Mouse (Mus musculus) liver, embryonic 12.5 days (tissue): ENCODE data around the gene Gm12169. TPM values are rescaled to one million over a fixed set of nuclear protein-coding genes. Genes with fewer than 3 reads are reported as not detected.
"Not testable (repeated sequence)": the region's sequence is repeated elsewhere in the genome, so short reads cannot be mapped to it uniquely, and the experiment has no call there.

Experiments used
- ATAC-seq: fragments of 200-750 bp; cut with Nextera tagmentation; 2 replicates; pipeline ENCODE4 v1.8.0; 2017; ENCODE audit warnings: moderate number of reproducible peaks, mild to moderate bottlenecking, moderate library complexity
- H3K27ac ChIP-seq: fragments of 300-500 bp; sonication (generic); 2 replicates; pipeline ENCODE4 v1.5.1; 2016; ENCODE audit warnings: mild to moderate bottlenecking
- H3K27me3 ChIP-seq: fragments of 300-500 bp; sonication (generic); replicated peaks from 2 replicates; pipeline ENCODE4 v1.6.1; 2016; ENCODE audit warnings: mild to moderate bottlenecking, moderate library complexity
- H3K36me3 ChIP-seq: fragments of 300-500 bp; sonication (generic); 2 replicates; pipeline ENCODE4 v1.6.1; 2016; ENCODE audit warnings: mild to moderate bottlenecking, moderate library complexity
- H3K4me1 ChIP-seq: fragments of 300-500 bp; sonication (generic); 2 replicates; pipeline ENCODE4 v1.6.1; 2016
- H3K4me2 ChIP-seq: fragments of 300-500 bp; sonication (generic); 2 replicates; pipeline ENCODE4 v1.6.1; 2016; ENCODE audit warnings: mild to moderate bottlenecking, moderate library complexity
- H3K4me3 ChIP-seq: fragments of 300-500 bp; sonication (generic); 2 replicates; pipeline ENCODE4 v1.5.1; 2016; ENCODE audit warnings: mild to moderate bottlenecking, moderate library complexity
- H3K9ac ChIP-seq: fragments of 300-500 bp; sonication (generic); 2 replicates; pipeline ENCODE4 v1.6.1; 2016; ENCODE audit warnings: mild to moderate bottlenecking, moderate library complexity
- H3K9me3 ChIP-seq: fragments of 300-500 bp; sonication (generic); replicated peaks from 2 replicates; pipeline ENCODE4 v1.6.1; 2016; ENCODE audit warnings: mild to moderate bottlenecking, moderate library complexity
- WGBS: fragments of 180-500 bp; shearing (Covaris S2); methylation state at CpG from one replicate; pipeline ENCODE4 v1.1.7; 2016; ENCODE audit not compliant: insufficient replicate concordance; 5-methylcytosine and 5-hydroxymethylcytosine counted together
- polyA plus RNA-seq: library from polyadenylated mRNA; unstranded; fragments of >200 nt; fragmentation: Nextera tagmentation; extraction: Ambion mirVana; gene quantifications from 2 replicates; pipeline ENCODE4 v1.2.1, GENCODE M21; 2016

The Gm12169 gene
- not detected in 2 replicates for polyA plus RNA-seq

DNA sequence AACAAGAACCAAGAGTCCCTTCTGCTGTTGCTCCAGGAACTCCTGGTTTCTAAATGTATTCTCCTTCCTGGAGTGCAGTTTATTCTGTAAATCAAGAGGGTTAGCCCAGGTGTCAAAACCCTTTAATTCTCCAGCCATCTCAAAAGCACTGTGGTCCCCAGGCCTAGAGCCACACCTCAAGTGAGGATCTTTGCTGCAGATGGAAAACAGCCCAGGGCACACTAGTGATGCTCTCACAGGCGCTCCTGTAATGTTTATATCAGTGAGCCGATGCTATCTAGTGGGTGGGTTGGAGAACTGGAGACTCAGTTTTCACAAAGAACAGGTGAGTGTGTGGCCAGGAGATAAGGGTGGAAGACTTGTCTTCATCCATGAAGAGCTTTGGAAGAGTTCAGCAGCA lies at the start of gene Gm12169:
Gm12169 (plus strand) TSS at position 301 of the 400 bp plus-strand sequence.
- 74% methylated on average over 2 of the region's 2 CpGs for WGBS
- ATAC-seq: no peak
- Histone ChIP-seq H3K9me3 (no peaks in the 10 kb centered on the region), H3K4me2 (no peak within 1 kb of the TSS), H3K4me3 (no peak within 1 kb of the TSS), H3K27ac (no peak within 1 kb of the TSS), H3K27me3 (no peaks in the 10 kb centered on the region), H3K4me1 (no peaks in the 10 kb centered on the region), H3K9ac (no peak within 1 kb of the TSS), H3K36me3 (no peaks in the 10 kb centered on the region)

DNA sequence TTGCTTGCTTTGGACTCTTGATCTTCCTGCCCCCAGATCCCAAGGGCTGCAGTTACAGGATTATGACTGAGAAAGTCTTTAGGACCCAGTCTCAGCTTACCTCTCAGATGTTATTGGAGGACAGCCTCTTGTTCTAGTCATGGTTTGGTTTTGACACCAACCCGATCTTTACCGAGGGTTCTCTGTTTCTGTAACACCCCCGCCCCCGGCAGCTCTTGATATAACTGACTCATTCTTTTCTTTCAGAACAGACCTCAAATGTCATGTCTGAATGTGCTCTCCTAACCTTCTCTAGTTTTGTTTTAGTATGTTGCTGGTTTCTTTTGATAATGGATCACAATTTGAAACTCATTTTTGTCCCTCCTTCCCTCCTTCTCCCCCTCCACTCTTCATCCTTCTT lies 49.8 kb upstream of the Gm12169 start:
- H3K4me3 ChIP-seq: no peak overlapping the region
- WGBS: 69% methylated on average over 4 of the region's 4 CpGs
- H3K36me3 ChIP-seq: no peaks in the 10 kb centered on the region
- no peaks in the 10 kb centered on the region for H3K4me1 ChIP-seq
- ATAC-seq: no peak
- no peak overlapping the region for H3K4me2 ChIP-seq
- H3K27ac ChIP-seq: no peak overlapping the region
- no peaks in the 10 kb centered on the region for H3K27me3 ChIP-seq
- no peak overlapping the region for H3K9ac ChIP-seq
- H3K9me3 ChIP-seq: no peaks in the 10 kb centered on the region

DNA sequence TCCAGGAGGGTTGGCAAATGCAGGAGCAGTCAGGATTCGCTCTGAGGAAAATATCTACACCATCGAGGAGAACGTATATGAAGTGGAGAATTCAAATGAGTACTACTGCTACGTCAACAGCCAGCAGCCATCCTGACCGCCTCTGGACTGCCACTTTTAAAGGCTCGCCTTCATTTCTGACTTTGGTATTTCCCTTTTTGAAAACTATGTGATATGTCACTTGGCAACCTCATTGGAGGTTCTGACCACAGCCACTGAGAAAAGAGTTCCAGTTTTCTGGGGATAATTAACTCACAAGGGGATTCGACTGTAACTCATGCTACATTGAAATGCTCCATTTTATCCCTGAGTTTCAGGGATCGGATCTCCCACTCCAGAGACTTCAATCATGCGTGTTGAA lies 44.7 kb upstream of the Gm12169 start:
- no peak overlapping the region for H3K4me2 ChIP-seq
- H3K9ac ChIP-seq: no peak overlapping the region
- H3K9me3 ChIP-seq: no peaks in the 10 kb centered on the region
- ATAC-seq: no peak
- H3K4me1 ChIP-seq: no peaks in the 10 kb centered on the region
- H3K4me3 ChIP-seq: no peak overlapping the region
- H3K27me3 ChIP-seq: no peaks in the 10 kb centered on the region
- WGBS: 64% methylated on average over 9 of the region's 9 CpGs
- H3K27ac ChIP-seq: no peak overlapping the region
- no peaks in the 10 kb centered on the region for H3K36me3 ChIP-seq

DNA sequence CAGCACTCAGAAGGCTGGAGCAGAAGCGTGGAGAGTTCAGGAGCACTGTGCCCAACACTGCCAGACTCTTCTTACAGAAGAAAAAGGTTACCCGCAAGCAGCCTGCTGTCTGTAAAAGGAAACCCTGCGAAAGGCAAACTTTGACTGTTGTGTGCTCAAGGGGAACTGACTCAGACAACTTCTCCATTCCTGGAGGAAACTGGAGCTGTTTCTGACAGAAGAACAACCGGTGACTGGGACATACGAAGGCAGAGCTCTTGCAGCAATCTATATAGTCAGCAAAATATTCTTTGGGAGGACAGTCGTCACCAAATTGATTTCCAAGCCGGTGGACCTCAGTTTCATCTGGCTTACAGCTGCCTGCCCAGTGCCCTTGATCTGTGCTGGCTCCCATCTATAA lies 43.5 kb upstream of the Gm12169 start:
- Histone ChIP-seq H3K4me1 (no peaks in the 10 kb centered on the region), H3K27ac (no peak overlapping the region), H3K9me3 (no peaks in the 10 kb centered on the region), H3K9ac (no peak overlapping the region), H3K36me3 (no peaks in the 10 kb centered on the region), H3K27me3 (no peaks in the 10 kb centered on the region), H3K4me2 (no peak overlapping the region), H3K4me3 (no peak overlapping the region)
- WGBS: 26% methylated on average over 7 of the region's 7 CpGs
- no peak for ATAC-seq

DNA sequence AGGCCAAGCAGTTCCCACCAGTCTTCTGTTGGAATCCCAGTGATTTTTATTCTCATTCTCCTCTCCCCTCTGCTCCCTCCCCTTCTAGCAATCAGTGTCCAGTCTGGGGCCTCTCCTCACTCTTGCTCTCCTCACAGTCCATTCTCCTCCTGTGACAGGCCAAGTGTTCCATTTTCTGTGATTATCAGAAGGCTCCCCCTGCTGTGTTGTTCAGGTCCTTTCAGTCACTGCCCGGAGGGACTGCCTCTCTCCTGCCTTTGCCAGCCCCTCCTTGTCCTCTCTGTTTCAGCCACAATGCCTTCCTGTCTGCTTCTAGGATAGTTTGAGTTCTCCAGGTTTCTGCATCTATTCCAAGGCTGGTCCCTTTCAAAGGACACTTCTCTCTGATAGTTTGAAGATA lies 35.8 kb upstream of the Gm12169 start:
- no peak overlapping the region for H3K27ac ChIP-seq
- H3K4me3 ChIP-seq: no peak overlapping the region
- H3K4me2 ChIP-seq: no peak overlapping the region
- H3K4me1 ChIP-seq: no peaks in the 10 kb centered on the region
- H3K9ac ChIP-seq: no peak overlapping the region
- H3K9me3 ChIP-seq: no peaks in the 10 kb centered on the region
- no peaks in the 10 kb centered on the region for H3K27me3 ChIP-seq
- no peak for ATAC-seq
- WGBS: 40% methylated on average over 1 of the region's 1 CpGs
- no peaks in the 10 kb centered on the region for H3K36me3 ChIP-seq

DNA sequence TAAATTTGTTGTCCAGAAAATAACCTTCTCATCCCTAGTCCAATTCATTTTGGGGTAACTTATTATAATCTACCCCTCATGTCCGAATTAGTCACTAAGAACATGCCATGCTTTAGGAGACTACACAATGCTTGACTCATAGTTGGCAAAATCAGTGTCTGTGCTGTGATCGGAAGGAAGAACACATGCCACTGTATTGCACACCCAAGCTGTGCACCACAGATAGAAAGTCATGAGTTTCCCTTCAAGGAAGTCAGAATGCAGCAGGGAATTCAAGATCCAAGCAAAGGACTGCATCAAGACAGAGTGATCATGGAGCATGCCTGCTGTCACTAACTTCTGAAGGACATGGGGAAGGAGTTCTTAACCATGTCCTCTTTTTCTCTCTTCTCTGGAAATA lies 35.4 kb upstream of the Gm12169 start:
- Histone ChIP-seq H3K9me3 (no peaks in the 10 kb centered on the region), H3K4me3 (no peak overlapping the region), H3K27ac (no peak overlapping the region), H3K36me3 (no peaks in the 10 kb centered on the region), H3K27me3 (no peaks in the 10 kb centered on the region), H3K4me1 (no peaks in the 10 kb centered on the region), H3K4me2 (no peak overlapping the region), H3K9ac (no peak overlapping the region)
- WGBS: 53% methylated on average over 2 of the region's 2 CpGs
- ATAC-seq: no peak

DNA sequence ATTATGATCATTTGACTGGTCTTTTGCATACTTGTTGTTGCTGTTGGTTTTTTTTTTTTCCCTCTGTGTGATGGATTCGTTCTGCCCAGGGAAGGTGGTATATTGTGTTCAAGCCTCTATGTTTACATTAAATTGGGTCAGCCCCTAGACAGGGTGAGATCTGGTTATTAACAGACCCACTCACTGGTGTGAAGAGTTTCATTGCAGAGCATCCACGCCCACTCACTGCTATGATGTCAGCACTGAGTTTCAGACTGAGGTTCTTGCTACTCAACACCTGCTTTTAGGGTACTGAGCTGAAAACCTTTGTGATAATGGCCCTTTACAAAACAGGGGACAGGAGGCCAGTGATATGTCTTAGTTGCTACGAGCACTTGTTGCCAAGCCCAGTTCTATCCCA lies 16.9 kb upstream of the Gm12169 start:
- no peak overlapping the region for H3K4me3 ChIP-seq
- H3K4me1 ChIP-seq: no peaks in the 10 kb centered on the region
- H3K4me2 ChIP-seq: no peak overlapping the region
- ATAC-seq: no peak
- H3K9ac ChIP-seq: no peak overlapping the region
- no peaks in the 10 kb centered on the region for H3K9me3 ChIP-seq
- H3K27me3 ChIP-seq: no peaks in the 10 kb centered on the region
- no peak overlapping the region for H3K27ac ChIP-seq
- H3K36me3 ChIP-seq: no peaks in the 10 kb centered on the region
- 55% methylated on average over 3 of the region's 3 CpGs for WGBS

DNA sequence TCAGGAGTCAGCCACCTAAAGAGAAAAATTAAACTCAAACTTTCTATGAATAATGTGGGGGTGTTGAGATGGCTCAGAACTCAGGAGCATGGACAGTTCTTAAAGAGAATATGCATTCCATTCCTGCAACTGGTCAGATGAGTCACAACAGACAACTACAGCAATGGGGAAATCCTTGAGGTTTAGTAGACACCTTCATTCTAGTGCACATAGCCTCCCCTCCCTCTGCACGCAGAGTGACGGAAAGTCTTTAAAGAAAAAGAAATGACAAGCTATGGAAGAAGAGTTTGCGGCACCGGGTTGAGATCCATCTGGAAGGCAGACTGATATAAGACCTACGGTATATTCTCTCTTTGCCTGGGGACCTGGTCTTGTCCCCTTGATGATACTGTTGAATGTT lies 14.1 kb upstream of the Gm12169 start:
- Histone ChIP-seq H3K4me2 (no peak overlapping the region), H3K9me3 (no peaks in the 10 kb centered on the region), H3K9ac (no peak overlapping the region), H3K27ac (no peak overlapping the region), H3K36me3 (no peaks in the 10 kb centered on the region), H3K4me3 (no peak overlapping the region), H3K27me3 (no peaks in the 10 kb centered on the region), H3K4me1 (no peaks in the 10 kb centered on the region)
- WGBS: 74% methylated on average over 5 of the region's 5 CpGs
- no peak for ATAC-seq

DNA sequence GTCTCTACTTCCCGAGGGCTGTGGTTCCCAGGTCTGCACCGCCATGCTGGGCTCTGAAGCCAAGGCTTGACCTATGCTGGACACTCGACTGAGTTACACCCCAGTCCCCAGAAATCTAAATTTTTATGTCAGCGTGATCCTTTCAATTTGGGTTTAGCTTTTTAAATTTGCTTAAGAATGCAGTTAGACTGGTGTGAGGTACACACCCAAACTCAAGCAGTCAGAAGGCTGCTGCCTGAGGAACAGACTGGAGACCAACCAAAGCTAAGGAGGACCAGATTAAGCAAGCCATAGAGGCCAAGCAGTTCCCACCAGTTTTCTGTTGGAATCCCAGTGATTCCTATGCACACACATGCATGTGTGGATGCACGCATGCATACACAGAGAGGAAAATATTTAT lies 2.7 kb upstream of the Gm12169 start:
- H3K9ac ChIP-seq, H3K4me2 ChIP-seq, H3K27me3 ChIP-seq, H3K36me3 ChIP-seq, H3K4me1 ChIP-seq, H3K9me3 ChIP-seq, H3K27ac ChIP-seq, ATAC-seq, H3K4me3 ChIP-seq: not testable (repeated sequence)
- WGBS: 66% methylated on average over 5 of the region's 5 CpGs

DNA sequence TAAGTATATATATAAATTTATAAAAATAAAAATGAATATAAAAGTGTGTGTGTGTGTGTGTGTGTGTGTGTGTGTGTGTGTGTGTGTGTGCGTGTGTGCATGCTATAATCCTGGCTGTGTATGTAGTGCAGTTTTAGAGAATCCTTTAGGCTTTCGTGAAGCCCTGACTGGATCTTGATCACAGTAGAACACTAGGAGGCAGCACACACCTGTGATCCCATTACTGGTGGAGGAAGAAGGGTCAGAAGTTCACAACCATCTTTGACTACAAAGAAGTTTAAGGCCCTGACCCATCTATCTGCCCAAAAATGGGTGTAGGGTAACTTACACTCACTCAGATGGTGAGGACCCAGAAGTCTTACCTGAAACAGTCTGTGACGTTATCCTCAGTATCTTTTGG lies 1.3 kb upstream of the Gm12169 start:
- Histone ChIP-seq H3K27ac (no peak overlapping the region), H3K9me3 (no peaks in the 10 kb centered on the region), H3K4me3 (no peak overlapping the region), H3K4me2 (no peak overlapping the region), H3K36me3 (no peaks in the 10 kb centered on the region), H3K9ac (no peak overlapping the region), H3K27me3 (no peaks in the 10 kb centered on the region), H3K4me1 (no peaks in the 10 kb centered on the region)
- 64% methylated on average over 3 of the region's 3 CpGs for WGBS
- ATAC-seq: no peak

DNA sequence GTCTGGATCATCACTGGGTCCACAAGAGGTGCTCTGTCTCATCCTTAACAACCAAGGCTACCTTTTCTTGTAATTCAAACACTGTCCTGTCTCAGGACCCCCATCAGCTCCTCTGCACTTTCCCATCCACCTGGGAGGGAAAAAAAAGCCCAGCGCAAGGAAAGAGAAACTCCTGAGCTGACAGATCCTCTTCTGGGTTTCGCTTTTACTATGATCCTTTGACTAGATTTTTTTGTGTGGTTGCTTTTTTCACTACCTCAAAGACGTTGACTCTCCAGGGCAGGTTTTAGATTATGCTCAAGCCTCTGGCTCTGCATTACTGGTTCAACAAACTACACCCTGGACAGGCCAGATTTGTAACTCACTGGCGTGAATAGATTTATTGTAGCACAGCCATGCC lies 6.1 kb downstream of the Gm12169 start:
- H3K4me3 ChIP-seq: no peak overlapping the region
- no peak for ATAC-seq
- 65% methylated on average over 4 of the region's 4 CpGs for WGBS
- H3K4me1 ChIP-seq: no peaks in the 10 kb centered on the region
- no peaks in the 10 kb centered on the region for H3K36me3 ChIP-seq
- H3K9ac ChIP-seq: no peak overlapping the region
- no peak overlapping the region for H3K27ac ChIP-seq
- no peak overlapping the region for H3K4me2 ChIP-seq
- no peaks in the 10 kb centered on the region for H3K27me3 ChIP-seq
- H3K9me3 ChIP-seq: no peaks in the 10 kb centered on the region

DNA sequence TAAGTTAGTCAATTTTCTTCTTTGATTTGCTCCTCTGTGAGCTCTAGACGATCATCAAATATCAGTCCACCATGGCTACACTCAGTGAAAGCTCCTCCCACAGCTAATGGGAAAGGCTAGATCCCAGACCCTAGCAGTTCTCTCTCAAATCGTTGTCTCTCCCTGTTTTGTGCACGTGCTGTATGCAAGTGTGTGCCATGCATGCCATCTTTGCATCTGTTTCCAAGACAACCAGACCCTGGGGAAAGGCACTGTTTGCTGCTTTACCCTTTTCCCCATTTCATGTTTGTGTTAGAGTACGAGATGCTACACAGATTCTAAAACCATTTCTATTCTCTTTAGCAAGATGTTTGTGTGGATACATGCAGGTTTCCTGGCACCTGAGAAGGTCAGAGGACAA lies 13.0 kb downstream of the Gm12169 start:
- no peaks in the 10 kb centered on the region for H3K36me3 ChIP-seq
- 52% methylated on average over 4 of the region's 4 CpGs for WGBS
- H3K27ac ChIP-seq: no peak overlapping the region
- H3K4me1 ChIP-seq: no peaks in the 10 kb centered on the region
- H3K4me3 ChIP-seq: no peak overlapping the region
- no peak overlapping the region for H3K4me2 ChIP-seq
- H3K9me3 ChIP-seq: no peaks in the 10 kb centered on the region
- no peak overlapping the region for H3K9ac ChIP-seq
- no peak for ATAC-seq
- no peaks in the 10 kb centered on the region for H3K27me3 ChIP-seq

DNA sequence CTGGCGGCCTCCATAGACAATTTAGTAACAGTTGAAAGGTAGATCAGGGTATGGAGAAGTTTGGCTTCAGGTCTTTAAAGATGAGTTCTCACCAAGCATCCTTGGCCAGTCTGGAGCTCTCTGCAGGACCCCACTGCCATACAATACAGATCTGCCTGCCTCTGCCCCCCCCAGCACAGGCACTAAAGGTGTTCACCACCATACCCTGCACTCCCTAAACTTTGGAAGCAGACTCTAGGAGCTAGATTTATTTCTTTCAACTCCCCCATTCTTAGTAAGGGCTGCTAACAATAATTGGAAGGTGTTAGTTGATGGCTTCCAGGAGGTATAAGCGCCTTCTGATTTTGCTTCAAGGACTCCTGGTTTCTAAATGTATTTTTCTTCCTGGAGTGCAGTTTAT lies 19.5 kb downstream of the Gm12169 start:
- Histone ChIP-seq H3K27ac (no peak overlapping the region), H3K27me3 (no peaks in the 10 kb centered on the region), H3K36me3 (no peaks in the 10 kb centered on the region), H3K4me2 (no peak overlapping the region), H3K4me3 (no peak overlapping the region), H3K4me1 (no peaks in the 10 kb centered on the region), H3K9ac (no peak overlapping the region), H3K9me3 (no peaks in the 10 kb centered on the region)
- WGBS: 56% methylated on average over 2 of the region's 2 CpGs
- no peak for ATAC-seq
